33 mouse cellular contexts compared by ENCODE assay signal in the genomic region with DNA sequence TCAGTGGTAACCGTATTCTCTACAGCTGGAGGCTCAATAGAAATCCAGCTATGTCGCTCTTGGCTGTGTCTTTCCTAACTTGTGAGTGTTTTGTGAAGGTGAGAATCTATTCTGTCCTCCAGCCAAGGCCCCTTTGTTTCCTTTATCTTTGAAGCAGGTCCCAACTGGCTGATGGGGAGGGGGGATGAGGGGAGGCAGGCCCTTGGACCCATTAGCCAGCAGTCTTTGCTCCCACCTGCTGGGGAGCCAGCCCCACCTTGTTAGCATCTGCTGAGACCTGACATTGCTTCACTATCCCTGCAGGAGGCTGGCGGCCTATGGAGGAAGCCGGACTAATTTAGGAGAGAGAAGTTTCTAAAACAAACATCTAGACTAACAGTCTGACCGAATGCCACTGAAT. TPM values are rescaled to one million over a fixed set of nuclear protein-coding genes. Genes with fewer than 3 reads are reported as not detected.
DNase-seq lines count a peak whose midpoint lies in the region; ATAC-seq and TF ChIP-seq lines count a peak whose summit lies in the region.
"Had no signal": no experiment of that assay in that cellular context is flagged by ENCODE, and none has a peak within 500 bp of the region (broad histone marks: within the 10 kb centered on the region; RNA-seq: fewer than 3 reads in every experiment).

No protein-coding gene starts in this region.

- H3K27ac ChIP-seq in kidney, postnatal 0 days, result peak overlapping the region; percentile 42; the same call in 1 of the 2 replicates
- H3K27ac ChIP-seq in kidney, adult 2 months (ENCODE audit: insufficient read depth, low read depth, low read length), result no peak overlapping the region
- H3K27ac ChIP-seq in embryonic facial prominence, embryonic 14.5 days (replicated peaks; ENCODE audit: low read depth, low read length), result no peak overlapping the region
- H3K27ac ChIP-seq in limb, embryonic 15.5 days, result peak overlapping the region; percentile 43; the same call in 1 of the 2 replicates
- H3K27ac ChIP-seq: embryonic facial prominence, embryonic 12.5 days; forebrain, embryonic 10.5 days; forebrain, embryonic 15.5 days; gastrocnemius, adult 2 months; heart, adult 2 months; hindbrain, embryonic 13.5 days; liver, embryonic 14.5 days; macrophage; midbrain, embryonic 15.5 days; stomach, postnatal 0 days had no signal

- no peak overlapping the region for H3K9ac ChIP-seq in kidney, postnatal 0 days (ENCODE audit: low read depth, low read length)
- no peak overlapping the region for H3K9ac ChIP-seq in embryonic facial prominence, embryonic 14.5 days (ENCODE audit: low read depth, low read length)
- H3K9ac ChIP-seq in limb, embryonic 15.5 days, result no peak overlapping the region
- H3K9ac ChIP-seq: embryonic facial prominence, embryonic 12.5 days; forebrain, embryonic 15.5 days; heart, embryonic 12.5 days; hindbrain, embryonic 13.5 days; liver, embryonic 14.5 days; midbrain, embryonic 15.5 days had no signal

- H3K4me1 ChIP-seq in kidney, postnatal 0 days (replicated peaks; ENCODE audit: insufficient read depth, low read length), result no peaks in the 10 kb centered on the region
- H3K4me1 ChIP-seq in kidney, adult 2 months (ENCODE audit: control insufficient read depth, insufficient read depth, low read length), result no peaks in the 10 kb centered on the region
- H3K4me1 ChIP-seq in embryonic facial prominence, embryonic 14.5 days (ENCODE audit: control insufficient read depth, insufficient read depth, low read length), result peaks cover 5% of the 10 kb centered on the region; the same call in 1 of the 2 replicates
- peaks cover 14% of the 10 kb centered on the region for H3K4me1 ChIP-seq in limb, embryonic 15.5 days
- H3K4me1 ChIP-seq: forebrain, embryonic 15.5 days; heart, embryonic 12.5 days; midbrain, embryonic 15.5 days had no signal

- ATAC-seq in kidney, postnatal 0 days (replicated peaks; ENCODE audit: low FRiP score, low read depth), result no peak
- no peak for ATAC-seq in embryonic facial prominence, embryonic 14.5 days (ENCODE audit: low read depth)
- no peak for ATAC-seq in limb, embryonic 15.5 days (ENCODE audit: insufficient number of reproducible peaks, low FRiP score, low TSS enrichment, low read depth)
- ATAC-seq: activated CD4-positive, CD25-positive, alpha-beta regulatory T cell, adult 4 months; forebrain, embryonic 15.5 days; intestine, embryonic 16.5 days; midbrain, embryonic 15.5 days; Patski had no signal

- H3K4me2 ChIP-seq in kidney, postnatal 0 days (ENCODE audit: low read length), result no peak overlapping the region
- H3K4me2 ChIP-seq in embryonic facial prominence, embryonic 14.5 days (ENCODE audit: low read depth, low read length), result no peak overlapping the region
- no peak overlapping the region for H3K4me2 ChIP-seq in limb, embryonic 15.5 days
- H3K4me2 ChIP-seq: embryonic facial prominence, embryonic 12.5 days; forebrain, embryonic 15.5 days; heart, embryonic 12.5 days; hindbrain, embryonic 13.5 days; midbrain, embryonic 15.5 days had no signal

- TF ChIP-seq POLR2A in kidney, adult 2 months (IDR thresholded peaks at IDR 0.05; ENCODE audit: low read depth, low read length), result no peak

- peak; percentile 65 for DNase-seq in kidney, postnatal 0 days (ENCODE audit: low spot score)
- no peak for DNase-seq in kidney, adult 2 months
- peak; percentile 53 for DNase-seq in R1 (ENCODE audit: low read depth, low spot score)
- peak; percentile 39 for DNase-seq in embryonic facial prominence, embryonic 14.5 days (ENCODE audit: low spot score)
- no peak for DNase-seq in thymus, adult 18-20 months
- DNase-seq in cerebellum, adult 8-10 months, result no peak
- DNase-seq: adrenal gland, adult 2 months; cerebellum, adult 18-20 months; cerebellum, postnatal 14 days; gastrocnemius, adult 2 months; heart, adult 2 months; heart, postnatal 4 days; liver; lung, adult 2 months; thymus, adult 2 months; thymus, postnatal 36 days had no signal

- no peaks in the 10 kb centered on the region for H3K27me3 ChIP-seq in kidney, postnatal 0 days (ENCODE audit: insufficient read depth, low read length)
- no peaks in the 10 kb centered on the region for H3K27me3 ChIP-seq in kidney, adult 2 months (replicated peaks; ENCODE audit: control insufficient read depth, insufficient read depth, low read length)
- H3K27me3 ChIP-seq in embryonic facial prominence, embryonic 14.5 days (replicated peaks; ENCODE audit: control insufficient read depth, insufficient read depth, low read length), result no peaks in the 10 kb centered on the region
- no peaks in the 10 kb centered on the region for H3K27me3 ChIP-seq in limb, embryonic 15.5 days
- H3K27me3 ChIP-seq: embryonic facial prominence, embryonic 12.5 days; forebrain, embryonic 15.5 days; hindbrain, embryonic 13.5 days; midbrain, embryonic 15.5 days; Patski had no signal

- WGBS in kidney, postnatal 0 days, result 43% methylated on average over 5 of the region's 5 CpGs
- 56% methylated on average over 5 of the region's 5 CpGs for WGBS in kidney, adult 2 months
- WGBS in embryonic facial prominence, embryonic 14.5 days, result 30% methylated on average over 5 of the region's 5 CpGs
- WGBS in limb, embryonic 15.5 days, result 23% methylated on average over 5 of the region's 5 CpGs

- no peak overlapping the region for H3K4me3 ChIP-seq in kidney, postnatal 0 days (replicated peaks; ENCODE audit: low read depth, low read length)
- H3K4me3 ChIP-seq in kidney, adult 2 months (ENCODE audit: insufficient read depth, low read depth, low read length), result no peak overlapping the region
- H3K4me3 ChIP-seq in embryonic facial prominence, embryonic 14.5 days (ENCODE audit: low read depth, low read length), result no peak overlapping the region
- H3K4me3 ChIP-seq in limb, embryonic 15.5 days, result no peak overlapping the region
- H3K4me3 ChIP-seq: embryonic facial prominence, embryonic 12.5 days; forebrain, embryonic 10.5 days; forebrain, embryonic 15.5 days; gastrocnemius, adult 2 months; heart, adult 2 months; heart, embryonic 12.5 days; hindbrain, embryonic 13.5 days; midbrain, embryonic 15.5 days had no signal

- TF ChIP-seq CTCF in kidney, postnatal 0 days (IDR thresholded peaks at IDR 0.05; ENCODE audit: low read depth), result no peak
- TF ChIP-seq CTCF in kidney, adult 2 months (conservative IDR thresholded peaks at IDR 0.05; ENCODE audit: insufficient read depth, insufficient read length, low read depth, low read length), result no peak

- no peaks in the 10 kb centered on the region for H3K9me3 ChIP-seq in kidney, postnatal 0 days (replicated peaks; ENCODE audit: low read length)
- H3K9me3 ChIP-seq in embryonic facial prominence, embryonic 14.5 days (ENCODE audit: control insufficient read depth, low read length), result no peaks in the 10 kb centered on the region
- H3K9me3 ChIP-seq in limb, embryonic 15.5 days, result no peaks in the 10 kb centered on the region
- H3K9me3 ChIP-seq: embryonic facial prominence, embryonic 12.5 days; forebrain, embryonic 10.5 days; forebrain, embryonic 15.5 days; hindbrain, embryonic 13.5 days; midbrain, embryonic 15.5 days had no signal

- H3K36me3 ChIP-seq in kidney, postnatal 0 days (ENCODE audit: insufficient read depth, low read length), result no peaks in the 10 kb centered on the region
- no peaks in the 10 kb centered on the region for H3K36me3 ChIP-seq in kidney, adult 2 months (ENCODE audit: control insufficient read depth, insufficient read depth, low read length)
- no peaks in the 10 kb centered on the region for H3K36me3 ChIP-seq in embryonic facial prominence, embryonic 14.5 days (ENCODE audit: control insufficient read depth, insufficient read depth, low read length)
- no peaks in the 10 kb centered on the region for H3K36me3 ChIP-seq in limb, embryonic 15.5 days
- H3K36me3 ChIP-seq: embryonic facial prominence, embryonic 12.5 days; forebrain, embryonic 10.5 days; forebrain, embryonic 15.5 days; heart, embryonic 12.5 days; hindbrain, embryonic 13.5 days; midbrain, embryonic 15.5 days had no signal

RNA-seq across cellular contexts. Expression of a gene that starts 55.0 kb away (rescaled TPM):
- polyA plus RNA-seq in kidney, postnatal 0 days (2015; fragmentation: Nextera tagmentation; extraction: Ambion mirVana), result not detected in 2 replicates
- not detected in 2 replicates for polyA plus RNA-seq in kidney, adult 2 months (2012; rRNA removed)
- polyA plus RNA-seq in embryonic facial prominence, embryonic 14.5 days (2014; fragmentation: Nextera tagmentation; extraction: Ambion mirVana), result not detected in 2 replicates
- 0.10 and 0.19 TPM in 2 replicates for polyA plus RNA-seq in limb, embryonic 15.5 days (2015; fragmentation: Nextera tagmentation; extraction: Ambion mirVana)
- polyA plus RNA-seq: activated CD4-positive, CD25-positive, alpha-beta regulatory T cell, adult 4 months; adrenal gland, adult 2 months; embryonic facial prominence, embryonic 12.5 days; forebrain, embryonic 10.5 days; forebrain, embryonic 15.5 days; frontal cortex, adult 2 months; heart, adult 2 months; heart, embryonic 12.5 days; heart, postnatal 0 days; hindbrain, embryonic 13.5 days; intestine, embryonic 16.5 days; liver, embryonic 14.5 days; lung, adult 2 months; macrophage; midbrain, embryonic 15.5 days; neural tube, embryonic 11.5 days; Patski; spleen, adult 2 months; stomach, postnatal 0 days; thymus, adult 2 months had no signal

Comparison
In these comparisons a context has a peak if more than half of its experiments do, and no peak if none do; other contexts are left out.
1. DNase-seq: peak in kidney, postnatal 0 days (single experiment), R1 (single experiment) and embryonic facial prominence, embryonic 14.5 days (single experiment); none in kidney, adult 2 months (single experiment), thymus, adult 18-20 months (0 of 2) and cerebellum, adult 8-10 months (single experiment).
2. H3K27ac ChIP-seq: peak in kidney, postnatal 0 days (single experiment) and limb, embryonic 15.5 days (single experiment); none in kidney, adult 2 months (single experiment) and embryonic facial prominence, embryonic 14.5 days (single experiment).